Mouse (Mus musculus): Measurements from ENCODE around the gene Smim24. TPM values are rescaled to one million over a fixed set of nuclear protein-coding genes. Genes with fewer than 3 reads are reported as not detected.

Smim24 gene
- polyA plus RNA-seq, 1 experiment from 2014 or later = 1.2 TPM

DNA sequence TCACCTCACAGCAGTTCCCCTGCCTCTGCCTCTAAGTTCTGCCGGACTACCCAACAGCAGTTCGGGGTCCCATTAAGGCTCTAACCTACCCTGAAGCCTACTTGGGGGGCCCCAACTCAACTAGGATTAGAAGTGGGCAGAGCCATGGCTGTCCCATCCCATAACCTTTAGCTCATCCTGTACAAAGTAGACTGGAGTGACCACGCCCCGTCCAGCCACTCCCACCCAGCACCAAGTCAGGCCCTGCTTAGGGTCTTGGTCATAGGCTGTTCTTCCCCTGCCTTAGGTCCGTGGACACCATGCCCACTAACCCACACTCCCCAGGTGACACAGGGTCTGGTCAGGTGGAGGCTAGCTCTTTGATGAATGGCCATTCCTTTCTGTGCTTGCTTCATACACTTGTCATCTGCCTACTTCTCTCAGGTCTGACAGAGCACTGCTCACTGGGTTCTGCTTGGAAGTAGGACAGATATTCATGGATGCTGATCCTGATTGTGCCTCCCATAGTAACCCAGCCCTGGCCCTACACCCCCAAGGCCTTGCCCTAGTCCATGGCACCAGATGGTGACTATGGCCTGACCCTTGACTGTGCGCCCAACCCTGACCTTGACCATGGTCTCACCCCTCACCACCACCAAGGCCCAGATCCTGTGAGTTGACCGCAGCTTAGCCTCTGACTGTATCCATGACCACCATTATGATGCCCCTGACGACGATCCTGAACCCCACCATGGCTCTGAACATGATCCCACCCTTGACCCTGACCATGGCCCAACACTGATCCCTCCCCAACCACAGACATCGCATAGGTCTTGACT, 26.5 kb downstream of the Smim24 start:
- WGBS = 91% methylated on average over 10 of the region's 10 CpGs

DNA sequence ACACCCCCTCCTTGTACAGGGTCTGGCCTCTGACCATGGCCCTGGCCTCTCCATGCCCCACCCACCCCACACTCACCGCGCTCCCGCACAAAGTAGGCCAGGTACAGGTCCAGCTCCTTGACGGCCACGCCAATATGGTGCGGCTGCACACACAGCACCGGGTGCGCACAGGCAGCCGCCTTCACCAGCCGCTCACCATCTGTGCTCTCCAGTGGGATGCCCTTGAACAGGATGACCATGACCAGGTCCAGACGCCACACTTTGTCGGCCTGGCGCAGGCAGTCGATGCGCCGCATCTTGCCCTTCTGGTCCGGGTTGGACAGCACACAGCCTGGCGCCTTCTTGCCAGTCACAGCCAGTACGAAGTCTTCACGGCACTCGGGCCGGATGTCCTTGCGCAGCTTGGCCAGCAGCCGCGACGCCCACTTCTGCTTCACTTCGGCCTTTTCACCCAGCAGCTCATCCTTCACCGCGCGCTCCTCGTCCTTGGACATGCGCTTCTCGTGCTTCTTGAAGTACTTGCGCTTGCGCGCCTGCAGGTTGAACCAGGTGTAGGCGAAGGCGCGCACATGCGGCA, 27.4 kb downstream of the Smim24 start:
- H3K36me3 ChIP-seq (ENCODE audit: control insufficient read depth, insufficient read depth, low read length) = 0 out of 2 replicates have a peak, but pooled peaks cover 2% of the 10 kb centered on the region
- H3K4me2 ChIP-seq (ENCODE audit: low read length) = no peak overlapping the region
- H3K27ac ChIP-seq (replicated peaks; ENCODE audit: low read depth, low read length) = no peak overlapping the region
- peaks cover 26% of the 10 kb centered on the region for H3K4me1 ChIP-seq (ENCODE audit: control insufficient read depth, insufficient read depth, low read length)
- no peak overlapping the region for H3K4me3 ChIP-seq (replicated peaks; ENCODE audit: low read depth, low read length)
- H3K9ac ChIP-seq (replicated peaks; ENCODE audit: low read length) = no peak overlapping the region
- 87% methylated on average over 40 of the region's 40 CpGs for WGBS
- no peak for ATAC-seq (ENCODE audit: low FRiP score, low TSS enrichment)
- no peak for DNase-seq
- no peaks in the 10 kb centered on the region for H3K9me3 ChIP-seq (ENCODE audit: control insufficient read depth, low read length)
- H3K27me3 ChIP-seq (ENCODE audit: control insufficient read depth, insufficient read depth, low read length) = peaks cover 3% of the 10 kb centered on the region; the same call in 1 of the 2 replicates

More for the DNA sequence above, 26.5 kb downstream of the Smim24 start:
- Histone ChIP-seq H3K4me2 (ENCODE audit: low read length) (no peak overlapping the region), H3K9ac (replicated peaks; ENCODE audit: low read length) (no peak overlapping the region), H3K36me3 (ENCODE audit: control insufficient read depth, insufficient read depth, low read length) (0 out of 2 replicates have a peak, but pooled peaks cover 2% of the 10 kb centered on the region), H3K27me3 (ENCODE audit: control insufficient read depth, insufficient read depth, low read length) (no peaks in the 10 kb centered on the region), H3K4me3 (replicated peaks; ENCODE audit: low read depth, low read length) (no peak overlapping the region), H3K9me3 (ENCODE audit: control insufficient read depth, low read length) (no peaks in the 10 kb centered on the region), H3K4me1 (ENCODE audit: control insufficient read depth, insufficient read depth, low read length) (peaks cover 20% of the 10 kb centered on the region), H3K27ac (replicated peaks; ENCODE audit: low read depth, low read length) (0 out of 2 replicates have a peak overlapping the region, but pooled peaks have one; percentile 26)
- ATAC-seq (ENCODE audit: low FRiP score, low TSS enrichment) = no peak
- no peak for DNase-seq

- peaks cover 26% of the 10 kb centered on the region for H3K4me1 ChIP-seq (ENCODE audit: control insufficient read depth, insufficient read depth, low read length)
- WGBS = 63% methylated on average over 4 of the region's 4 CpGs
- H3K27ac ChIP-seq (replicated peaks; ENCODE audit: low read depth, low read length) = no peak overlapping the region
Observed at GRCm38 (mm10) chr10:81421041-81421796, 28.4 kb downstream of the Smim24 start.

DNA sequence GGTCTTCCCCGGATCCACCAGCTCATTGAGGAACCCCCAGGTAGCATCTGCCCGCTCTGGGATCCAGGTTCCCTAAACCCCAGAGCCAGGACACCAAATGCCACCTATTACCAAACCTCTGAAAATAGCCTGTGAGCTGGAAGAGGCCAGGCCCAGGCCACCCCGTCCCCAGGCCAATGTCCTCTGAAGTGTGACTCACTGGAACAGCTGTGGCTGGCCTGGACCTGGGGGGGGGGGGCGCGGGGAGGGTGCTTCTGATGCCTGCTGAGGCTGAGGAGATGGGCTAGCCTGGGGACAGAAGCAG, 28.9 kb downstream of the Smim24 start:
- no peak overlapping the region for H3K4me3 ChIP-seq (replicated peaks; ENCODE audit: low read depth, low read length)
- no peak overlapping the region for H3K27ac ChIP-seq (replicated peaks; ENCODE audit: low read depth, low read length)
- 0 out of 2 replicates have a peak, but pooled peaks cover 2% of the 10 kb centered on the region for H3K36me3 ChIP-seq (ENCODE audit: control insufficient read depth, insufficient read depth, low read length)
- H3K4me1 ChIP-seq (ENCODE audit: control insufficient read depth, insufficient read depth, low read length) = peaks cover 26% of the 10 kb centered on the region
- no peaks in the 10 kb centered on the region for H3K9me3 ChIP-seq (ENCODE audit: control insufficient read depth, low read length)
- no peak overlapping the region for H3K9ac ChIP-seq (replicated peaks; ENCODE audit: low read length)
- peaks cover 10% of the 10 kb centered on the region; the same call in 1 of the 2 replicates for H3K27me3 ChIP-seq (ENCODE audit: control insufficient read depth, insufficient read depth, low read length)
- no peak for ATAC-seq (ENCODE audit: low FRiP score, low TSS enrichment)
- DNase-seq = no peak
- 75% methylated on average over 5 of the region's 5 CpGs for WGBS
- no peak overlapping the region for H3K4me2 ChIP-seq (ENCODE audit: low read length)

More at GRCm38 (mm10) chr10:81421041-81421796, 28.4 kb downstream of the Smim24 start:
- no peak overlapping the region for H3K4me3 ChIP-seq (replicated peaks; ENCODE audit: low read depth, low read length)
- H3K9me3 ChIP-seq (ENCODE audit: control insufficient read depth, low read length) = no peaks in the 10 kb centered on the region
- DNase-seq (peak; percentile 0), ATAC-seq (ENCODE audit: low FRiP score, low TSS enrichment) (no peak)
- no peak overlapping the region for H3K4me2 ChIP-seq (ENCODE audit: low read length)
- H3K27me3 ChIP-seq (ENCODE audit: control insufficient read depth, insufficient read depth, low read length) = peaks cover 10% of the 10 kb centered on the region; the same call in 1 of the 2 replicates
- H3K36me3 ChIP-seq (ENCODE audit: control insufficient read depth, insufficient read depth, low read length) = 0 out of 2 replicates have a peak, but pooled peaks cover 2% of the 10 kb centered on the region
- no peak overlapping the region for H3K9ac ChIP-seq (replicated peaks; ENCODE audit: low read length)

GRCm38 (mm10) chr10:81422191-81422590, 29.3 kb downstream of the Smim24 start:
- Histone ChIP-seq H3K9me3 (ENCODE audit: control insufficient read depth, low read length) (no peaks in the 10 kb centered on the region), H3K4me1 (ENCODE audit: control insufficient read depth, insufficient read depth, low read length) (peaks cover 24% of the 10 kb centered on the region), H3K4me2 (ENCODE audit: low read length) (no peak overlapping the region), H3K36me3 (ENCODE audit: control insufficient read depth, insufficient read depth, low read length) (0 out of 2 replicates have a peak, but pooled peaks cover 2% of the 10 kb centered on the region), H3K9ac (replicated peaks; ENCODE audit: low read length) (no peak overlapping the region), H3K27me3 (ENCODE audit: control insufficient read depth, insufficient read depth, low read length) (peaks cover 10% of the 10 kb centered on the region; the same call in 1 of the 2 replicates), H3K27ac (replicated peaks; ENCODE audit: low read depth, low read length) (no peak overlapping the region), H3K4me3 (replicated peaks; ENCODE audit: low read depth, low read length) (no peak overlapping the region)
- ATAC-seq (ENCODE audit: low FRiP score, low TSS enrichment) (no peak), DNase-seq (no peak)
- 86% methylated on average over 6 of the region's 6 CpGs for WGBS

GRCm38 (mm10) chr10:81422661-81423217, 29.9 kb downstream of the Smim24 start:
- peaks cover 15% of the 10 kb centered on the region; the same call in 1 of the 2 replicates for H3K27me3 ChIP-seq (ENCODE audit: control insufficient read depth, insufficient read depth, low read length)
- no peaks in the 10 kb centered on the region for H3K9me3 ChIP-seq (ENCODE audit: control insufficient read depth, low read length)
- 0 out of 2 replicates have a peak, but pooled peaks cover 2% of the 10 kb centered on the region for H3K36me3 ChIP-seq (ENCODE audit: control insufficient read depth, insufficient read depth, low read length)
- 77% methylated on average over 3 of the region's 3 CpGs for WGBS
- no peak overlapping the region for H3K4me2 ChIP-seq (ENCODE audit: low read length)
- H3K4me3 ChIP-seq (replicated peaks; ENCODE audit: low read depth, low read length) = no peak overlapping the region
- no peak for DNase-seq
- ATAC-seq (ENCODE audit: low FRiP score, low TSS enrichment) = no peak
- peaks cover 21% of the 10 kb centered on the region for H3K4me1 ChIP-seq (ENCODE audit: control insufficient read depth, insufficient read depth, low read length)
- no peak overlapping the region for H3K9ac ChIP-seq (replicated peaks; ENCODE audit: low read length)
- no peak overlapping the region for H3K27ac ChIP-seq (replicated peaks; ENCODE audit: low read depth, low read length)

- H3K36me3 ChIP-seq (ENCODE audit: control insufficient read depth, insufficient read depth, low read length) = 0 out of 2 replicates have a peak, but pooled peaks cover 2% of the 10 kb centered on the region
- H3K4me1 ChIP-seq (ENCODE audit: control insufficient read depth, insufficient read depth, low read length) = peaks cover 16% of the 10 kb centered on the region
- H3K27ac ChIP-seq (replicated peaks; ENCODE audit: low read depth, low read length) = no peak overlapping the region
- no peak overlapping the region for H3K4me2 ChIP-seq (ENCODE audit: low read length)
- H3K9me3 ChIP-seq (ENCODE audit: control insufficient read depth, low read length) = no peaks in the 10 kb centered on the region
- no peak overlapping the region for H3K4me3 ChIP-seq (replicated peaks; ENCODE audit: low read depth, low read length)
- WGBS = 71% methylated on average over 4 of the region's 4 CpGs
- no peak overlapping the region for H3K9ac ChIP-seq (replicated peaks; ENCODE audit: low read length)
- DNase-seq (no peak), ATAC-seq (ENCODE audit: low FRiP score, low TSS enrichment) (no peak)
- peaks cover 23% of the 10 kb centered on the region; the same call in 1 of the 2 replicates for H3K27me3 ChIP-seq (ENCODE audit: control insufficient read depth, insufficient read depth, low read length)
Observed at GRCm38 (mm10) chr10:81423476-81424245, 30.8 kb downstream of the Smim24 start.
